Mouse (Mus musculus): ENCODE measurements around the gene Lhfp. TPM values are rescaled to one million over a fixed set of nuclear protein-coding genes. Genes with fewer than 3 reads are reported as not detected.

Gene Lhfp
- polyA plus RNA-seq, 1 experiment from 2014 or later = 5.5 TPM

DNA sequence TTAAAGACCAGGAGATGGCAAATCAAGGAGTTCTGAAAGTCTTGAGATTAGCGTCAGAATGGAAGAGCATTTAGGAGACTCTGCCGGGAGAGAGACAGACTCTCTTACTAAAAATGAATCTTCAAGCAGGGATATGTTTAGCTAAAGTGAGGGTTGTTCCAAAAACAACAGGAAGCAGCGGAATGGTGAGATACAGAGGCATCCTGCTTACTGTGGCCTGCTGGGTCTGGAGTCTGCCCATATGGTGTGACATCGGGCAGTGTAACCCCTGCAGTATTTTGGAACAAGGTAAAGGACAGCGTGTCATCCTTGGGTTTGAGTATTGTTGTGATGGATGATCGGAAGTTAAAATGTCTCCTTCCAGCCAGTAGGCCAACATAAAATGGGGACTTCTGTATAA, 5.0 kb downstream of the Lhfp start:
- Histone ChIP-seq H3K4me1 (ENCODE audit: control insufficient read depth, low read depth, low read length) (no peaks in the 10 kb centered on the region), H3K36me3 (ENCODE audit: control insufficient read depth, insufficient read depth) (no peaks in the 10 kb centered on the region), H3K4me3 (ENCODE audit: low read depth, low read length) (no peak overlapping the region), H3K27ac (ENCODE audit: low read length) (no peak overlapping the region), H3K9ac (ENCODE audit: low read depth, low read length) (no peak overlapping the region), H3K9me3 (replicated peaks; ENCODE audit: control insufficient read depth, low read length) (no peaks in the 10 kb centered on the region), H3K4me2 (ENCODE audit: low read depth, low read length) (no peak overlapping the region), H3K27me3 (ENCODE audit: control insufficient read depth, insufficient read depth, low read depth, low read length) (peaks cover 21% of the 10 kb centered on the region)
- ATAC-seq (ENCODE audit: low read depth) = no peak
- 65% methylated on average over 6 of the region's 6 CpGs for WGBS (ENCODE audit: insufficient replicate concordance)

DNA sequence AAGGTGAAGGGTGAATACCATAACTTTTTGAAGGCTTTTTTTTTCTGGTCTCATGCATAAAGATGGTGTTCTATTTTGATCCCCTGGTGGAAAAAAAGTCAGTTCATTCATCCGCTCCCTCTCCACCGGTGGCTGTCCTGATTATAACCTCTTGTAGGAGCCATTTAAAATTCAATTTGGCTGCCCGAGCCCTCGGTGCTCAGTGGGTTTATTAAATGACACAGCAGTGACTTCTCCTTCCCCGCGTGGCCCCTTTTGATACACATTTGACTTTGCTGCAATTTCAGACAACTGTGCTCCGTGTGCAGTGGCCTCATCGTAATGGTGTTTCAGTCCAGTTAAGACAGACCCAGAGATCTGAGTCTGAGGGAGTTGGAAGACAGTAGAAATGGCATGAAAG, 11.1 kb downstream of the Lhfp start:
- H3K27me3 ChIP-seq (ENCODE audit: control insufficient read depth, insufficient read depth, low read depth, low read length) = no peaks in the 10 kb centered on the region
- no peak overlapping the region for H3K4me2 ChIP-seq (ENCODE audit: low read depth, low read length)
- WGBS (ENCODE audit: insufficient replicate concordance) = 67% methylated on average over 8 of the region's 8 CpGs
- no peak overlapping the region for H3K9ac ChIP-seq (ENCODE audit: low read depth, low read length)
- no peaks in the 10 kb centered on the region for H3K4me1 ChIP-seq (ENCODE audit: control insufficient read depth, low read depth, low read length)
- H3K9me3 ChIP-seq (replicated peaks; ENCODE audit: control insufficient read depth, low read length) = no peaks in the 10 kb centered on the region
- ATAC-seq (ENCODE audit: low read depth) = no peak
- no peak overlapping the region for H3K27ac ChIP-seq (ENCODE audit: low read length)
- no peak overlapping the region for H3K4me3 ChIP-seq (ENCODE audit: low read depth, low read length)
- H3K36me3 ChIP-seq (ENCODE audit: control insufficient read depth, insufficient read depth) = no peaks in the 10 kb centered on the region

DNA sequence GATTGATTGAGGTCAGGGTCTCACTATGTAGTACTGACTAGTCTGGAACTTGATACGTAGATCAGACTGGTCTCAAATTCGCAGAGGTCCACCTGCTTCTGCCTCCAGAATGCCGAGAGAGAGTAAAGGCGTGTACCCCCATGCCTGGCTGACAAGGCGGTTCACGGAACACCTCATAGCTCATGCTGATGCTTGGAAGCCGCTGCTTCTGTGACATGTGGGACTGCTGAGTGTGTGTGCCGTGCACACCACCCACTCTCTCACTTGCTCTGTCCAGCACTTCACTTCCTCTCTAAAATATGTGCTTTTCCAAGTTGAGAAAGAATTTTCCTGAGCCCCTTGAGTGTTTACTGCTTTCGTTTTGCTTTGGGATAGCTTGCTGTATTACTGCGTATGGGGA, 15.1 kb downstream of the Lhfp start:
- H3K4me2 ChIP-seq (ENCODE audit: low read depth, low read length) = no peak overlapping the region
- WGBS (ENCODE audit: insufficient replicate concordance) = 68% methylated on average over 10 of the region's 10 CpGs
- H3K9ac ChIP-seq (ENCODE audit: low read depth, low read length) = no peak overlapping the region
- no peak overlapping the region for H3K27ac ChIP-seq (ENCODE audit: low read length)
- H3K4me1 ChIP-seq (ENCODE audit: control insufficient read depth, low read depth, low read length) = no peaks in the 10 kb centered on the region
- ATAC-seq (ENCODE audit: low read depth) = no peak
- H3K9me3 ChIP-seq (replicated peaks; ENCODE audit: control insufficient read depth, low read length) = no peaks in the 10 kb centered on the region
- no peaks in the 10 kb centered on the region for H3K27me3 ChIP-seq (ENCODE audit: control insufficient read depth, insufficient read depth, low read depth, low read length)
- H3K36me3 ChIP-seq (ENCODE audit: control insufficient read depth, insufficient read depth) = no peaks in the 10 kb centered on the region
- no peak overlapping the region for H3K4me3 ChIP-seq (ENCODE audit: low read depth, low read length)

DNA sequence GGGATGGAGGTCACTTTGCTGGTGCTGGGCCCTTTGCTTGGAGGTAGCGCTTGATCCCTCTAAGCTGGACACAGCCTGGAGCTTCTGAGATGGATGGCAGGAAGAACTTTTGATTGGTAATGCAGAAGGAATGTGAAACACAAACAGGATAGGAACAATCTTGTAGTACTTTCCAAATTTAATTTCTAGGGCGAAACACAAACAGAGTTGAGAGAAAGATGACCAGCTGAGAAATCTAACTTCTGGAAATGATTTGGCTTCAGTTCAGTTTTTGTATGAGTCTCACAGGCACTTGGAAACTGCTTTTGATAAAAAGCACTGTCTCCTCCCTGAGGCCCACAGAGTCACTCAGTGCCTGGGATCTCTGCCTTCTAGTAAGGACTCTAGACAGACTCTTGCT, 18.6 kb downstream of the Lhfp start:
- H3K9me3 ChIP-seq (replicated peaks; ENCODE audit: control insufficient read depth, low read length) = no peaks in the 10 kb centered on the region
- no peak overlapping the region for H3K27ac ChIP-seq (ENCODE audit: low read length)
- H3K4me3 ChIP-seq (ENCODE audit: low read depth, low read length) = no peak overlapping the region
- H3K4me1 ChIP-seq (ENCODE audit: control insufficient read depth, low read depth, low read length) = no peaks in the 10 kb centered on the region
- H3K4me2 ChIP-seq (ENCODE audit: low read depth, low read length) = no peak overlapping the region
- no peak for ATAC-seq (ENCODE audit: low read depth)
- H3K27me3 ChIP-seq (ENCODE audit: control insufficient read depth, insufficient read depth, low read depth, low read length) = no peaks in the 10 kb centered on the region
- 53% methylated on average over 2 of the region's 2 CpGs for WGBS (ENCODE audit: insufficient replicate concordance)
- no peak overlapping the region for H3K9ac ChIP-seq (ENCODE audit: low read depth, low read length)
- no peaks in the 10 kb centered on the region for H3K36me3 ChIP-seq (ENCODE audit: control insufficient read depth, insufficient read depth)

DNA sequence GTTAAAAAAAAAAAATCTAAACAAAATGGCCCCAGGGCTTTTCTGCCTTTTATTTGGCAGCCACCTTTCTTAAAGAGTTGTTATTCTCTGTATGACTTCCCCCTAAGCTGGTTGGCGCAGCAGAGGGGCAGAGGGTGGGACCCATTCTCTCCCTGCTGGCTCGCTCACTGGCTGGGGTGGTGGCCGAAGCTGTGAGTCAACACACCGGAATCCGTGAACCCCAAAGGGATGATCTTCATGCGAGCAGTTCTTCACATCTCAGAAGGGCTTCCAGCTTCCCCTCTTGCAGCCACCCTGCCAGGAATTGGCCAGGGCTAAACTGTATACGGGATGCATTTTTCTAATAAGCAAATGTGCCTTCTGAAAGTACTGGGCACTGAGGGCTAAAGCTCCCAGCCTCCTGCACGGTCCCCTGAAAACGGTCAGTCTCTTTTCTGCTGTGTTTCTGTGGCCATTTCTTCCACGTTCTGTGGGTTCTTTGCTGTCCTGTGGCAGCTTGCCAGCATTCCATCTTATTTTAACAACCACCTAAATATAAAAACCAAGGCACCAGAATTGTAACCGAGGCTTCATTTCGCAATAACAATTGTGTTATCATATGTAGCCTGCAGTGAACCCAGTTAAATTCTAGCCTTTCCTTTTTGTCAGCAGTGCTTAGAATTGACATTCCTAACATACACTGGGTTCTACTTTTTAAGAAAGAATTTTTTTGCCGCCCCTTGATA, 22.3 kb downstream of the Lhfp start:
- Histone ChIP-seq H3K36me3 (ENCODE audit: control insufficient read depth, insufficient read depth) (no peaks in the 10 kb centered on the region), H3K4me1 (ENCODE audit: control insufficient read depth, low read depth, low read length) (no peaks in the 10 kb centered on the region), H3K9ac (ENCODE audit: low read depth, low read length) (no peak overlapping the region), H3K27ac (ENCODE audit: low read length) (no peak overlapping the region), H3K27me3 (ENCODE audit: control insufficient read depth, insufficient read depth, low read depth, low read length) (no peaks in the 10 kb centered on the region), H3K9me3 (replicated peaks; ENCODE audit: control insufficient read depth, low read length) (no peaks in the 10 kb centered on the region), H3K4me2 (ENCODE audit: low read depth, low read length) (no peak overlapping the region), H3K4me3 (ENCODE audit: low read depth, low read length) (no peak overlapping the region)
- WGBS (ENCODE audit: insufficient replicate concordance) = 49% methylated on average over 13 of the region's 13 CpGs
- ATAC-seq (ENCODE audit: low read depth) = no peak

DNA sequence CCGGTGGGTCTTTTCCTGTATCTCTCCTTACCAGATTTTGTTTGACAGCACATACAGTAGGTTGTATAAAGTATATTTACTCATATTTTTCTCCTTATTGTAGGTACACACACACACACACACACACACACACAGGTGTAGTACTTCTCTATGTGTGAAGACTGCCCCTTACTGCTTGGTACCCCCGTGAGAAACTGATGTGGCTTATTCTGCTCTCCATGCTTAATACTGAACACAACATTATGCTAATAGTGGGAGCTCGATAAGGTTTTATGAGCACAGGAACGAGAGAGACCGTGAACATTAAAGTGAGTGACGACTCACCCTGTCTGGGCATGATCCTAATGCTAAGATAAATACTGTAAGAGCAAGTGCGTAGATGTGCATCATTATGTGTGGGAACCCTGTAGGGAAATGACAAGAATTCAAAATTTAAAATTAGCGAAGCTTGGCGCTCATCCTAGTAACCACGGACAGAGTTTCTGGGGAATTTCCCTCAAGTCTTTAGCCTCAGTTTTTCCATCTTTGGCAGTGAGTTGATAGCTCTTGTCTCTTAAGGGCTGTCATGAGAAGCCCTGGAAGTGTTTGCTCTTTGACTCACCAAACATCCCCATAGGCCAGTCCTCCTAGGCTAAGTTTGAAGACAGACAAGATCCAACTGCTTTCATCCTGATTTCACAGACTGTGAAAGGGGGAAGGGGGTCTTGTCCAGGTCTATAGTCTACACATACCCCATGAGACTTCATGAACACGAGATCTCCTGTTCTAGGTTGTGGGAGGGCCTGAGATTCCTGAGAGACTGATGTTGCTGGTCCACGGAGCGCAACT, 24.2 kb downstream of the Lhfp start:
- H3K4me1 ChIP-seq (ENCODE audit: control insufficient read depth, low read depth, low read length) = no peaks in the 10 kb centered on the region
- H3K9me3 ChIP-seq (replicated peaks; ENCODE audit: control insufficient read depth, low read length) = no peaks in the 10 kb centered on the region
- no peak for ATAC-seq (ENCODE audit: low read depth)
- no peak overlapping the region for H3K4me3 ChIP-seq (ENCODE audit: low read depth, low read length)
- no peaks in the 10 kb centered on the region for H3K36me3 ChIP-seq (ENCODE audit: control insufficient read depth, insufficient read depth)
- no peak overlapping the region for H3K9ac ChIP-seq (ENCODE audit: low read depth, low read length)
- H3K4me2 ChIP-seq (ENCODE audit: low read depth, low read length) = no peak overlapping the region
- H3K27me3 ChIP-seq (ENCODE audit: control insufficient read depth, insufficient read depth, low read depth, low read length) = no peaks in the 10 kb centered on the region
- no peak overlapping the region for H3K27ac ChIP-seq (ENCODE audit: low read length)
- 63% methylated on average over 13 of the region's 13 CpGs for WGBS (ENCODE audit: insufficient replicate concordance)

DNA sequence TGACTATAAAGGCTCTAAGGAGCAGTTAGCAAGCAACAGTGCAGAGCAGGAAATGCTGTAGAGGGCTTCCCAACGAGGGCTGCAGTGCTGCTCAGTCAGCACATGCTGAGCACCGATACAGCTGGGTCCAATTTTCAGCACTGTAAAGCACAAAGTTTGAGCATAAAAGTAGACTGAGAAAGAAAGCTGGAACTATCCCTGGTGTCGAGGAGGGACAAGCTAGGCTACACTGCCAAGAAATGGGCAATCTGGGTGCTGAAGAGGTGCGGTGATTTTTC, 24.7 kb downstream of the Lhfp start:
- H3K9me3 ChIP-seq (replicated peaks; ENCODE audit: control insufficient read depth, low read length) = no peaks in the 10 kb centered on the region
- ATAC-seq (ENCODE audit: low read depth) = no peak
- H3K27me3 ChIP-seq (ENCODE audit: control insufficient read depth, insufficient read depth, low read depth, low read length) = no peaks in the 10 kb centered on the region
- no peaks in the 10 kb centered on the region for H3K36me3 ChIP-seq (ENCODE audit: control insufficient read depth, insufficient read depth)
- H3K4me2 ChIP-seq (ENCODE audit: low read depth, low read length) = no peak overlapping the region
- H3K27ac ChIP-seq (ENCODE audit: low read length) = no peak overlapping the region
- no peak overlapping the region for H3K9ac ChIP-seq (ENCODE audit: low read depth, low read length)
- 42% methylated on average over 4 of the region's 4 CpGs for WGBS (ENCODE audit: insufficient replicate concordance)
- H3K4me3 ChIP-seq (ENCODE audit: low read depth, low read length) = no peak overlapping the region
- H3K4me1 ChIP-seq (ENCODE audit: control insufficient read depth, low read depth, low read length) = no peaks in the 10 kb centered on the region

GRCm38 (mm10) chr3:53068399-53068798, 27.1 kb downstream of the Lhfp start:
- no peak for ATAC-seq (ENCODE audit: low read depth)
- no peaks in the 10 kb centered on the region for H3K9me3 ChIP-seq (replicated peaks; ENCODE audit: control insufficient read depth, low read length)
- no peaks in the 10 kb centered on the region for H3K4me1 ChIP-seq (ENCODE audit: control insufficient read depth, low read depth, low read length)
- no peak overlapping the region for H3K4me3 ChIP-seq (ENCODE audit: low read depth, low read length)
- no peak overlapping the region for H3K9ac ChIP-seq (ENCODE audit: low read depth, low read length)
- H3K4me2 ChIP-seq (ENCODE audit: low read depth, low read length) = no peak overlapping the region
- no peaks in the 10 kb centered on the region for H3K27me3 ChIP-seq (ENCODE audit: control insufficient read depth, insufficient read depth, low read depth, low read length)
- H3K36me3 ChIP-seq (ENCODE audit: control insufficient read depth, insufficient read depth) = no peaks in the 10 kb centered on the region
- 73% methylated on average over 5 of the region's 5 CpGs for WGBS (ENCODE audit: insufficient replicate concordance)
- H3K27ac ChIP-seq (ENCODE audit: low read length) = no peak overlapping the region

DNA sequence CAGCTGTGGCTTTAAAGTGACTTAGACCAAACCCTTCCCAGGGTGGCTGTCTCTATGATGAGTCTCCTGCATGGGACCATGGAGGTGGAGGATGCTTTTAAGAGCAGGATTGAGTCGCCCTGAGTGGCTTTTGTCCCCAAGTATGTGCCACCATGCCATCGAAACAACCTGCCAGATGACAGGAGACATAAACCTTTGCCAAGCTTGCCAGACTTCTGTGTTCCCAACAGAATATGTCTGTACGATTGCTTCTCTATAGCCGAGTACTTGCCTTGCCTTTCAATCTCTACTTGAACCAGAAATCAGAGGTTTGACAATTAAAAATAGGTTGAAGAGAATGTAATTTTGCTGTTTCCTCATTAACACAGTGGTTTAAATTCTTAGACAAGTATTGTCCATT, 32.9 kb downstream of the Lhfp start:
- no peaks in the 10 kb centered on the region for H3K4me1 ChIP-seq (ENCODE audit: control insufficient read depth, low read depth, low read length)
- no peak overlapping the region for H3K4me3 ChIP-seq (ENCODE audit: low read depth, low read length)
- H3K27me3 ChIP-seq (ENCODE audit: control insufficient read depth, insufficient read depth, low read depth, low read length) = no peaks in the 10 kb centered on the region
- ATAC-seq (ENCODE audit: low read depth) = no peak
- 68% methylated on average over 4 of the region's 4 CpGs for WGBS (ENCODE audit: insufficient replicate concordance)
- no peaks in the 10 kb centered on the region for H3K36me3 ChIP-seq (ENCODE audit: control insufficient read depth, insufficient read depth)
- no peak overlapping the region for H3K4me2 ChIP-seq (ENCODE audit: low read depth, low read length)
- no peak overlapping the region for H3K27ac ChIP-seq (ENCODE audit: low read length)
- no peaks in the 10 kb centered on the region for H3K9me3 ChIP-seq (replicated peaks; ENCODE audit: control insufficient read depth, low read length)
- H3K9ac ChIP-seq (ENCODE audit: low read depth, low read length) = no peak overlapping the region
